Mouse (Mus musculus) left cerebral cortex, postnatal 14 days (tissue): ENCODE results near the gene Slc25a22. TPM values are rescaled to one million over a fixed set of nuclear protein-coding genes. Genes with fewer than 3 reads are reported as not detected.
A peak's percentile ranks its signal among the peaks of the same experiment; 100 is the strongest.
"Not testable (repeated sequence)": the region's sequence is repeated elsewhere in the genome, so short reads cannot be mapped to it uniquely, and the experiment has no call there.

Experiments
- DNase-seq, 2 experiments: peaks; one replicate each; pipeline ENCODE4 v3.0.0; 2021 to 2022; ENCODE audit warnings: low spot score in 2 of 2, mixed read lengths in 1 of 2
- intact Hi-C: fragments of 180-260 bp; cut with DNase I; formaldehyde crosslinking; loops from one replicate; pipeline ENCODE4 v1.15.1; 2025
- total RNA-seq, 2 experiments: library from RNA; stranded (reverse); gene quantifications; 2 replicates each; pipeline ENCODE4 v1.2.3; 2021

Slc25a22 gene
- total RNA-seq, 2 experiments from 2014 or later = 331 to 339 TPM

- intact Hi-C loops = no loop called here
- DNase-seq = no peak
Measured at GRCm38 (mm10) chr7:141461521-141462332, 24.0 kb upstream of the Slc25a22 start.

- intact Hi-C loops = no loop called here
- no peak for DNase-seq
Measured at GRCm38 (mm10) chr7:141460391-141461113, 22.9 kb upstream of the Slc25a22 start, which contains the start of gene Cracr2b. Cracr2b (plus strand) TSS chr7:141461094.

GRCm38 (mm10) chr7:141460001-141460390 is 22.3 kb upstream of the Slc25a22 start:
- DNase-seq = no peak
- intact Hi-C loops = no loop called here

GRCm38 (mm10) chr7:141459301-141459711 is 21.6 kb upstream of the Slc25a22 start:
- intact Hi-C loops = no loop called here

GRCm38 (mm10) chr7:141458661-141459060 is 21.0 kb upstream of the Slc25a22 start:
- intact Hi-C loops = no loop called here
- no peak for DNase-seq

More at GRCm38 (mm10) chr7:141459301-141459711, 21.6 kb upstream of the Slc25a22 start:
- no peak for DNase-seq

- intact Hi-C loops = no loop called here
- DNase-seq = no peak
Measured at GRCm38 (mm10) chr7:141457986-141458660, 20.4 kb upstream of the Slc25a22 start.

- intact Hi-C loops = no loop called here
- DNase-seq = no peak
Measured at GRCm38 (mm10) chr7:141457236-141457635, 19.5 kb upstream of the Slc25a22 start.

- intact Hi-C loops = no loop called here
- DNase-seq = no peak
Measured at GRCm38 (mm10) chr7:141456739-141457138, 19.0 kb upstream of the Slc25a22 start.

GRCm38 (mm10) chr7:141455610-141456314 is 18.1 kb upstream of the Slc25a22 start:
- intact Hi-C loops = no loop called here
- DNase-seq = peak; percentile 52 to 79

GRCm38 (mm10) chr7:141454967-141455551 is 17.4 kb upstream of the Slc25a22 start, which contains the start of gene Pnpla2:
Pnpla2 (plus strand) TSS chr7:141455198.
- intact Hi-C loops = no loop called here
- peak; percentile 93 to 95 for DNase-seq

GRCm38 (mm10) chr7:141453636-141454035 is 15.9 kb upstream of the Slc25a22 start:
- DNase-seq = no peak
- intact Hi-C loops = no loop called here

GRCm38 (mm10) chr7:141451928-141452327 is 14.2 kb upstream of the Slc25a22 start:
- intact Hi-C loops = no loop called here
- DNase-seq = no peak

GRCm38 (mm10) chr7:141447110-141447991 is 9.7 kb upstream of the Slc25a22 start, which contains the start of gene Rplp2:
Rplp2 (plus strand) TSS chr7:141447370.
- peak; percentile 93 to 94 for DNase-seq
- intact Hi-C loops = no loop called here

GRCm38 (mm10) chr7:141446374-141446773 is 8.7 kb upstream of the Slc25a22 start:
- DNase-seq, intact Hi-C loops: not testable (repeated sequence)

- intact Hi-C loops = no loop called here
- DNase-seq = no peak
Measured at GRCm38 (mm10) chr7:141443828-141444237, 6.1 kb upstream of the Slc25a22 start, which contains the start of gene Pidd1. Pidd1 (minus strand) TSS chr7:141444025.

GRCm38 (mm10) chr7:141443081-141443821 is 5.6 kb upstream of the Slc25a22 start:
- no peak for DNase-seq
- intact Hi-C loops = no loop called here

GRCm38 (mm10) chr7:141442199-141442598 is 4.5 kb upstream of the Slc25a22 start:
- no peak for DNase-seq
- intact Hi-C loops = no loop called here
